Mouse (Mus musculus): Measurements from ENCODE around the gene H2al1i.
"Not testable (repeated sequence)": the region's sequence is repeated elsewhere in the genome, so short reads cannot be mapped to it uniquely, and the experiment has no call there.

Gene H2al1i

GRCm38 (mm10) chrX:11324359-11324758, at the start of gene H2al1i:
H2al1i (plus strand) TSS chrX:11324659.
- DNase-seq (ENCODE audit: low spot score): not testable (repeated sequence)

- DNase-seq (ENCODE audit: low spot score): no peak
Measured at GRCm38 (mm10) chrX:11277083-11277482, 47.4 kb upstream of the H2al1i start.

- DNase-seq (ENCODE audit: low spot score): no peak
Measured at GRCm38 (mm10) chrX:11280741-11281140, 43.7 kb upstream of the H2al1i start.

- DNase-seq (ENCODE audit: low spot score): no peak
Measured at GRCm38 (mm10) chrX:11288306-11288882, 36.1 kb upstream of the H2al1i start.

- DNase-seq (ENCODE audit: low spot score): no peak
Measured at GRCm38 (mm10) chrX:11289244-11289643, 35.2 kb upstream of the H2al1i start.

GRCm38 (mm10) chrX:11298957-11299356, 25.5 kb upstream of the H2al1i start, which contains the start of gene H2al1a:
H2al1a (plus strand) TSS chrX:11299257.
- DNase-seq (ENCODE audit: low spot score): not testable (repeated sequence)

- not testable (repeated sequence) for DNase-seq (ENCODE audit: low spot score)
Measured at GRCm38 (mm10) chrX:11302132-11302531, 22.3 kb upstream of the H2al1i start, which contains the start of gene H2al1b. H2al1b (plus strand) TSS chrX:11302432.

GRCm38 (mm10) chrX:11305355-11305754, 19.1 kb upstream of the H2al1i start, which contains the start of gene H2al1c:
H2al1c (plus strand) TSS chrX:11305655.
- DNase-seq (ENCODE audit: low spot score): not testable (repeated sequence)

GRCm38 (mm10) chrX:11308524-11308923, 15.9 kb upstream of the H2al1i start, which contains the start of gene H2al1d:
H2al1d (plus strand) TSS chrX:11308824.
- not testable (repeated sequence) for DNase-seq (ENCODE audit: low spot score)

GRCm38 (mm10) chrX:11311634-11312033, 12.8 kb upstream of the H2al1i start, which contains the start of gene H2al1e:
H2al1e (plus strand) TSS chrX:11311934.
- not testable (repeated sequence) for DNase-seq (ENCODE audit: low spot score)

GRCm38 (mm10) chrX:11314858-11315257, 9.6 kb upstream of the H2al1i start, which contains the start of gene H2al1f:
H2al1f (plus strand) TSS chrX:11315158.
- DNase-seq (ENCODE audit: low spot score): not testable (repeated sequence)

GRCm38 (mm10) chrX:11317956-11318355, 6.5 kb upstream of the H2al1i start, which contains the start of gene H2al1g:
H2al1g (plus strand) TSS chrX:11318256.
- DNase-seq (ENCODE audit: low spot score): not testable (repeated sequence)

GRCm38 (mm10) chrX:11321192-11321591, 3.3 kb upstream of the H2al1i start, which contains the start of gene H2al1h:
H2al1h (plus strand) TSS chrX:11321492.
- DNase-seq (ENCODE audit: low spot score): not testable (repeated sequence)

- DNase-seq (ENCODE audit: low spot score): not testable (repeated sequence)
Measured at GRCm38 (mm10) chrX:11327522-11327921, 3.1 kb downstream of the H2al1i start, which contains the start of gene H2al1j. H2al1j (plus strand) TSS chrX:11327822.

- DNase-seq (ENCODE audit: low spot score): no peak
Measured at GRCm38 (mm10) chrX:11345762-11346161, 21.3 kb downstream of the H2al1i start.

GRCm38 (mm10) chrX:11346756-11347155, 22.3 kb downstream of the H2al1i start:
- no peak for DNase-seq (ENCODE audit: low spot score)

GRCm38 (mm10) chrX:11360823-11361222, 36.4 kb downstream of the H2al1i start:
- no peak for DNase-seq (ENCODE audit: low spot score)

GRCm38 (mm10) chrX:11361261-11361660, 36.8 kb downstream of the H2al1i start:
- DNase-seq (ENCODE audit: low spot score): no peak

- no peak for DNase-seq (ENCODE audit: low spot score)
Measured at GRCm38 (mm10) chrX:11363890-11364289, 39.4 kb downstream of the H2al1i start.

GRCm38 (mm10) chrX:11365151-11365550, 40.7 kb downstream of the H2al1i start:
- no peak for DNase-seq (ENCODE audit: low spot score)
